ENCODE assay signal across 25 mouse cellular contexts in genomic region chr9:14350787-14351186, GRCm38 (mm10). TPM values are rescaled to one million over a fixed set of nuclear protein-coding genes. Genes with fewer than 3 reads are reported as not detected.
DNase-seq lines count a peak whose midpoint lies in the region; ATAC-seq and TF ChIP-seq lines count a peak whose summit lies in the region.
"Had no signal": no experiment of that assay in that cellular context is flagged by ENCODE, and none has a peak within 500 bp of the region (broad histone marks: within the 10 kb centered on the region; RNA-seq: fewer than 3 reads in every experiment).

No protein-coding gene starts in this region.

- no peak for TF ChIP-seq EP300 in MEL (IDR thresholded peaks at IDR 0.05; ENCODE audit: low read depth in 1 of 2, low read length in 2 of 2)

- DNase-seq in midbrain, embryonic 11.5 days (ENCODE audit: low spot score, missing footprints) = peak; percentile 14
- DNase-seq in MEL (ENCODE audit: low read depth, low spot score) = peak; percentile 66
- DNase-seq in layer of hippocampus, postnatal 14 days (ENCODE audit: low spot score in 2 of 2) = no peak
- DNase-seq in layer of hippocampus, postnatal 25 days (ENCODE audit: extremely low spot score in 1 of 2, low spot score in 1 of 2) = no peak
- DNase-seq: adrenal gland, adult 2 months; adrenal gland, postnatal 10 days; adrenal gland, postnatal 25 days; B cell, adult 2 months; cerebellum, adult 11 months; cerebellum, adult 18-20 months; cerebellum, adult 8-10 months; cerebellum, postnatal 10 days; cerebellum, postnatal 25 days; forebrain, postnatal 0 days had no signal

- H3K27me3 ChIP-seq in midbrain, embryonic 11.5 days (ENCODE audit: control insufficient read depth, insufficient read depth, low read length) = no peaks in the 10 kb centered on the region
- no peaks in the 10 kb centered on the region for H3K27me3 ChIP-seq in midbrain, embryonic 13.5 days
- H3K27me3 ChIP-seq in MEL (ENCODE audit: control insufficient read depth in 1 of 2, insufficient read depth in 2 of 2, low read length in 2 of 2) = no peaks in the 10 kb centered on the region
- no peaks in the 10 kb centered on the region for H3K27me3 ChIP-seq in hindbrain, embryonic 12.5 days
- H3K27me3 ChIP-seq: CH12.LX; embryonic facial prominence, embryonic 12.5 days; forebrain, embryonic 13.5 days; forebrain, embryonic 15.5 days had no signal

- H3K4me3 ChIP-seq in midbrain, embryonic 11.5 days (ENCODE audit: low read depth, low read length) = no peak overlapping the region
- H3K4me3 ChIP-seq in midbrain, embryonic 13.5 days (replicated peaks) = no peak overlapping the region
- H3K4me3 ChIP-seq in MEL (ENCODE audit: control insufficient read depth in 1 of 2, insufficient read depth in 1 of 2, low read depth in 2 of 2, low read length in 2 of 2) = no peak overlapping the region
- no peak overlapping the region for H3K4me3 ChIP-seq in hindbrain, embryonic 12.5 days
- H3K4me3 ChIP-seq: embryonic facial prominence, embryonic 10.5 days; embryonic facial prominence, embryonic 12.5 days; forebrain, embryonic 13.5 days; forebrain, embryonic 15.5 days had no signal

- H3K9ac ChIP-seq in midbrain, embryonic 11.5 days (ENCODE audit: low read length) = no peak overlapping the region
- no peak overlapping the region for H3K9ac ChIP-seq in midbrain, embryonic 13.5 days (replicated peaks)
- H3K9ac ChIP-seq in MEL (ENCODE audit: control insufficient read depth, low read depth, low read length, poor library complexity, severe bottlenecking) = no peak overlapping the region
- H3K9ac ChIP-seq in hindbrain, embryonic 12.5 days = no peak overlapping the region
- H3K9ac ChIP-seq: embryonic facial prominence, embryonic 12.5 days; forebrain, embryonic 13.5 days; forebrain, embryonic 15.5 days; forebrain, postnatal 0 days had no signal

- no peaks in the 10 kb centered on the region for H3K9me3 ChIP-seq in midbrain, embryonic 11.5 days (ENCODE audit: control insufficient read depth, low read length)
- no peaks in the 10 kb centered on the region for H3K9me3 ChIP-seq in midbrain, embryonic 13.5 days
- no peaks in the 10 kb centered on the region for H3K9me3 ChIP-seq in MEL (replicated peaks; ENCODE audit: insufficient read depth, low read length)
- H3K9me3 ChIP-seq in hindbrain, embryonic 12.5 days (replicated peaks) = no peaks in the 10 kb centered on the region
- H3K9me3 ChIP-seq: embryonic facial prominence, embryonic 10.5 days; embryonic facial prominence, embryonic 12.5 days; forebrain, embryonic 13.5 days; forebrain, embryonic 15.5 days; G1E had no signal

- TF ChIP-seq CTCF in MEL (IDR thresholded peaks at IDR 0.05 in 2 of 3, conservative IDR thresholded peaks at IDR 0.05 in 1 of 3; ENCODE audit: control insufficient read depth in 1 of 3, insufficient read depth in 1 of 3, low read depth in 2 of 3, low read length in 3 of 3, poor library complexity in 1 of 3, severe bottlenecking in 1 of 3) = peak in 1 of 3 experiments; percentile 8; a peak in 1 of 6 replicates

- H3K36me3 ChIP-seq in midbrain, embryonic 11.5 days (ENCODE audit: control insufficient read depth, insufficient read depth, low read length) = no peaks in the 10 kb centered on the region
- H3K36me3 ChIP-seq in midbrain, embryonic 13.5 days = no peaks in the 10 kb centered on the region
- H3K36me3 ChIP-seq in MEL (ENCODE audit: control insufficient read depth in 1 of 2, insufficient read depth in 2 of 2, low read length in 2 of 2) = no peaks in the 10 kb centered on the region
- no peaks in the 10 kb centered on the region for H3K36me3 ChIP-seq in hindbrain, embryonic 12.5 days
- H3K36me3 ChIP-seq: embryonic facial prominence, embryonic 10.5 days; embryonic facial prominence, embryonic 12.5 days; forebrain, embryonic 15.5 days had no signal

- H3K4me1 ChIP-seq in midbrain, embryonic 11.5 days (ENCODE audit: control insufficient read depth, insufficient read depth, low read length) = no peaks in the 10 kb centered on the region
- peaks cover 4% of the 10 kb centered on the region; the same call in 1 of the 2 replicates for H3K4me1 ChIP-seq in midbrain, embryonic 13.5 days (replicated peaks)
- no peaks in the 10 kb centered on the region for H3K4me1 ChIP-seq in MEL (ENCODE audit: control insufficient read depth in 1 of 2, insufficient read depth in 2 of 2, low read length in 2 of 2)
- H3K4me1 ChIP-seq in hindbrain, embryonic 12.5 days = peaks cover 5% of the 10 kb centered on the region
- H3K4me1 ChIP-seq: embryonic facial prominence, embryonic 10.5 days; embryonic facial prominence, embryonic 12.5 days; forebrain, embryonic 15.5 days had no signal

- ATAC-seq in midbrain, embryonic 11.5 days (ENCODE audit: low FRiP score) = no peak
- ATAC-seq in midbrain, embryonic 13.5 days = no peak
- peak; percentile 18 to 28; a peak in 1 of 4 replicates for ATAC-seq in hematopoietic stem cell, adult 5-6 weeks (replicated peaks in 1 of 2; ENCODE audit: insufficient read depth in 1 of 2, low FRiP score in 2 of 2, low TSS enrichment in 1 of 2, low read depth in 1 of 2, poor library complexity in 2 of 2, severe bottlenecking in 2 of 2)
- peak; percentile 29; the same call in 1 of the 2 replicates for ATAC-seq in megakaryocyte progenitor cell, adult 5-6 weeks (replicated peaks; ENCODE audit: poor library complexity)
- no peak for ATAC-seq in hindbrain, embryonic 12.5 days (ENCODE audit: low FRiP score)
- ATAC-seq: CD4-positive, CD25-positive, alpha-beta regulatory T cell, adult 4 months; forebrain, embryonic 13.5 days; forebrain, embryonic 15.5 days; forebrain, postnatal 0 days had no signal

- no peak for TF ChIP-seq POLR2A in MEL (IDR thresholded peaks at IDR 0.05; ENCODE audit: control insufficient read depth in 1 of 2, insufficient read depth in 1 of 2, low read depth in 1 of 2, low read length in 2 of 2, poor library complexity in 1 of 2)

- TF ChIP-seq RAD21 in MEL (IDR thresholded peaks at IDR 0.05; ENCODE audit: low read depth, low read length) = no peak

- H3K27ac ChIP-seq in midbrain, embryonic 11.5 days (ENCODE audit: low read depth, low read length) = no peak overlapping the region
- no peak overlapping the region for H3K27ac ChIP-seq in midbrain, embryonic 13.5 days
- no peak overlapping the region for H3K27ac ChIP-seq in MEL (ENCODE audit: control insufficient read depth, low read depth, low read length)
- no peak overlapping the region for H3K27ac ChIP-seq in hindbrain, embryonic 12.5 days
- H3K27ac ChIP-seq: embryonic facial prominence, embryonic 10.5 days; embryonic facial prominence, embryonic 12.5 days; forebrain, embryonic 13.5 days; forebrain, embryonic 15.5 days had no signal

- H3K4me2 ChIP-seq in midbrain, embryonic 11.5 days = no peak overlapping the region
- H3K4me2 ChIP-seq in midbrain, embryonic 13.5 days (replicated peaks) = no peak overlapping the region
- H3K4me2 ChIP-seq in hindbrain, embryonic 12.5 days (replicated peaks) = no peak overlapping the region
- H3K4me2 ChIP-seq: embryonic facial prominence, embryonic 12.5 days; forebrain, embryonic 13.5 days; forebrain, embryonic 15.5 days had no signal

- 71% methylated on average over 2 of the region's 2 CpGs for WGBS in midbrain, embryonic 11.5 days
- WGBS in midbrain, embryonic 13.5 days = 78% methylated on average over 2 of the region's 2 CpGs
- 84% methylated on average over 2 of the region's 2 CpGs for WGBS in hindbrain, embryonic 12.5 days

- H3K79me2 ChIP-seq in MEL (ENCODE audit: control insufficient read depth, insufficient read depth, low read length, poor library complexity) = no peaks in the 10 kb centered on the region

TF ChIP-seq in MEL, 35 proteins besides CTCF, POLR2A, EP300 and RAD21:
- TF ChIP-seq KAT2A (conservative IDR thresholded peaks at IDR 0.05; ENCODE audit: low read depth, low read length) = no peak
- no peak for TF ChIP-seq ELF1 (IDR thresholded peaks at IDR 0.05; ENCODE audit: low read depth, low read length)
- TF ChIP-seq ZMIZ1 (IDR thresholded peaks at IDR 0.05; ENCODE audit: low read depth, low read length) = no peak
- no peak for TF ChIP-seq GATA1 (IDR thresholded peaks at IDR 0.05; ENCODE audit: low read depth, low read length)
- TF ChIP-seq MAX (IDR thresholded peaks at IDR 0.05; ENCODE audit: low read length) = no peak
- TF ChIP-seq TCF12 (IDR thresholded peaks at IDR 0.05; ENCODE audit: low read depth, low read length) = no peak
TF ChIP-seq in MEL: peak in this region for 0.

RNA-seq across cellular contexts. Expression of gene Endod1, which starts 30.5 kb away (rescaled TPM):
- polyA plus RNA-seq in midbrain, embryonic 11.5 days (2014; fragmentation: Nextera tagmentation; extraction: Ambion mirVana) = 7.9 and 9.8 TPM in 2 replicates
- polyA plus RNA-seq in midbrain, embryonic 13.5 days (2015; fragmentation: Nextera tagmentation; extraction: Ambion mirVana) = 9.0 and 11.1 TPM in 2 replicates
- total RNA-seq in MEL (2012; rRNA removed) = 20.4 and 33.7 TPM in 2 replicates
- 10 to 100 TPM in 1 of 2 experiments, not detected in 1; 31.1 TPM for polyA plus RNA-seq in MEL (2012; ENCODE audit: insufficient read depth in 1 of 2, insufficient read length in 2 of 2, low read depth in 1 of 2, low replicate concordance in 2 of 2, missing spikeins in 1 of 2)
- 8.9 and 14.4 TPM in 2 replicates for total RNA-seq in hematopoietic stem cell, adult 5-6 weeks (2017)
- total RNA-seq in megakaryocyte progenitor cell, adult 5-6 weeks (2015) = 17.0 and 20.1 TPM in 2 replicates
- 19.1 and 21.4 TPM in 2 replicates for total RNA-seq in megakaryocyte progenitor cell, adult 5-6 weeks (2017)
- 10 to 100 TPM; 47.3 to 49.6 TPM for total RNA-seq in layer of hippocampus, postnatal 14 days (2021)
- polyA plus RNA-seq in hindbrain, embryonic 12.5 days (2016; fragmentation: Nextera tagmentation; extraction: Ambion mirVana) = 11.0 and 11.9 TPM in 2 replicates
- 10 to 100 TPM; 62.7 to 74.4 TPM for total RNA-seq in layer of hippocampus, postnatal 25 days (2021)

Comparison
In these comparisons a context has a peak if more than half of its experiments do, and no peak if none do; other contexts are left out.
1. ATAC-seq: peak in hematopoietic stem cell, adult 5-6 weeks (2 of 2) and megakaryocyte progenitor cell, adult 5-6 weeks (single experiment); none in midbrain, embryonic 11.5 days (single experiment), midbrain, embryonic 13.5 days (single experiment) and hindbrain, embryonic 12.5 days (single experiment).
2. DNase-seq: peak in midbrain, embryonic 11.5 days (single experiment) and MEL (single experiment); none in layer of hippocampus, postnatal 14 days (0 of 2) and layer of hippocampus, postnatal 25 days (0 of 2).